Mouse (Mus musculus) embryo, embryonic 11.5 days (tissue): ENCODE results near the gene Dhx29.

Experiments used
- DNase-seq: peaks from one replicate; pipeline ENCODE4 v3.0.0-alpha.2; 2012; ENCODE audit warnings: low read depth, low spot score

Gene Dhx29

GRCm38 (mm10) chr13:112927287-112928001, at the start of gene Dhx29, which contains the start of gene Mtrex:
Dhx29 (plus strand) TSS chr13:112927454.
Mtrex (minus strand) TSS chr13:112927398.
- peak; percentile 95 for DNase-seq

DNA sequence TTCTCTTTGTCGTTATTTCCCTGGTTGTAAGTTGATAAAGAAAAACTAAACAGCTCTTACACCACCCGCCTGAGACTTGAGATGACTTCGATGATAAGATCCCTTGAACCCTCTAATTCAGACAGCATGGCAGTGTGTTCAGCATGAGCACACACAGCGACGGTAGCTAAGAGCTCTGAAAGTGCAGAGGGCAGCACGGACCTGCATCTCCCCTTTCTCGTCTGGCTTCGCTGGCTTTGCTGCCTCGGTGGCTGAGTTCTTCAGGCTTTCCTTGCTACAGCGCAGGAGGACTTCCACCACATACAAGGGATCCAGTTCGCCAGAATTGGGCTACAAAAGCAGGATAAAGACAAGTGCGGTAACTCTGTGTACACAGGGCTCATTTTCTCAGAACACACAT, 40.0 kb upstream of the Dhx29 start:
- DNase-seq, result no peak

GRCm38 (mm10) chr13:112902176-112902575, 25.1 kb upstream of the Dhx29 start:
- DNase-seq, result no peak

DNA sequence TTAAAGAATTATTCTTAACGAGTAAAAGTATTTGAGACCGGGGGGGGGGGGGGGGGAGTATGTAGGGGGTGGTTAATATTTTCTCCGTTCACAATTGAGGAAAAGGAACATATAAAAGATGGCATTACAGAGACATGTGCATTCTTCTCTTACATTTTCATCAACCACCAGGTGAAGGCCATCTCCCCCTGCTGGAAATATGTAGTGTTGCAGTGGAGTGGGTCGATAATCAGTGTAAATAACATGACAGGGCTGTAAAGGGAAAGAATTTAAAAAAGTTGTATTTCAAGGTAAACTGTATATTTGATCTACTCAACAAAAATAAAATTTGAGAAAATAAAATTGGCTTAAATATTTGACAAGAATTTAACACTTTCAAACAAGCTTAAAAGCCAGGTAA, 17.6 kb upstream of the Dhx29 start:
- peak; percentile 31 for DNase-seq

GRCm38 (mm10) chr13:112910434-112910833, 16.8 kb upstream of the Dhx29 start:
- DNase-seq, result no peak

GRCm38 (mm10) chr13:112919141-112919865, 8.0 kb upstream of the Dhx29 start:
- no peak for DNase-seq

- no peak for DNase-seq
These were observed 6.3 kb upstream of the Dhx29 start for GRCm38 (mm10) chr13:112920906-112921305.

- DNase-seq, result no peak
These were observed 2.0 kb upstream of the Dhx29 start for GRCm38 (mm10) chr13:112925266-112925665.

DNA sequence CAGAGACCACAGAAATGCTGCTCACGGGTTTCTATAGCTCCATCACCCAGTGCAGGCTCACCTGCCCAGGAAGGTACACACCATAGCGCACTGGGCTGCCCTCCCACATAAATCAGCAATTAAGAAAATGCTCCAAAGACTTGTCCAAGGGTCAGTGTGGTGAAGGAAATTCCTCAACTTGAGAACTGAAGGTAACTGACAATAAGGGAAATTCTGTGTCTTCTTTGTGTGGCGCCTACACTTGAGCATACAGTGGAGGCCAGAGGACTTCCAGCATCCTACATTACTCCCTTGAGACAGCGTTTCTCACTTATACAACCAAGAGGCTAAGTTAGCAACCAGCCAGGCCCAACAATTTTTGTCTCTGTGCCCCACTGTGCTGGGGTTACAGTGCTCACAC, 1.3 kb upstream of the Dhx29 start:
- DNase-seq, result no peak

GRCm38 (mm10) chr13:112926796-112927195, 458 bp upstream of the Dhx29 start:
- peak; percentile 11 for DNase-seq

DNA sequence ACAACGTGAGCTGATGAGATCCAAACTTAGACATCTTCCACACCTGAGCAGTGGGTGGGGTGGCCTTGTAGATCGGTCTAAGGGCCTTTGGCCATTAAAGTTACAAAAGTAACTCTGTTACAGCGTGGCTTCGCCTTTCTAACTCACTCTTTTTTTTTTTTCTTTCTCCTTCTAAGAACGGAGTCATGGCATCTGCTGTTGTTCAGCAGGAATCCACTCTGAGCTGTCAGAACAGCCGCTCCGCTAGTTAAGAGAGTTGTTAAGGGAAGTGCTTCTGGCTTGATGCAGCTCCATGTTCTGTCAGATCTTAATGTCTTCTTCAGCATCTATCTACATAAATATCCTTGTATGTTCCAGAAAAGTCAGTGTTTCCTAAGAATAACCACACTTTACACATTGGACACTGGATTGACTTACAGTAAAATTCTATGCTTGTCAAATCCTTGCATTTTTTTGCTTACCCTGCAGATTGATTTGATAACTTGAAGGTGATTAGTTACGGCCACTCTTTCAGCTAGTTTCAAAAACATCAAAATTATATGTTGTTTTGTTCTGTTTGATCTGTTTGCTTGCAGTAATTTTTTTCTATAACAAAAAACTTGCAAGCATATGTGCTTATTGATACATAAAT, 899 bp downstream of the Dhx29 start:
- no peak for DNase-seq

- no peak for DNase-seq
These were observed 10.9 kb downstream of the Dhx29 start for GRCm38 (mm10) chr13:112938130-112938529.

DNA sequence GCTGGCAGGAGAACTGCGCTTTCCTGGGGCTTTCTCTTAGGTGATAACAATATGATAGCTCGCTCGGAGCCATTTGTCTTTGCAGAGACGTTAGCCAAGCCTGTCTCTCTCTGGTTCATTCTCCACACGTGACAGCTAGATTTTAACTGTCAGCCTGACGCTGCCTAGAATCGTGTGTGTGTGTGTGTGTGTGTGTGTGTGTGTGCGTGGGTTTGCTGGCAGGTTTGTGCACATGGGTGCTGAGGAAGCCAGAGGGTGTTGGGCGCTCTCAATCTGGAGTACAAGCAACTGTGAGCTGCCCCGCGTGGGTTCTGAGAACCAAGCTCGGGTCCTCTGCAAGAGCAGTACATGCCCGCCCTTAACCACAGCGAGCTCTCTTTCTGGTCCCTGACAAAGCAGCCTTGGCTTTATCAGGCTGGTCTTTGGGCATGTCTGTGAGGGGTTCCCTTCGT, 14.7 kb downstream of the Dhx29 start:
- no peak for DNase-seq

DNA sequence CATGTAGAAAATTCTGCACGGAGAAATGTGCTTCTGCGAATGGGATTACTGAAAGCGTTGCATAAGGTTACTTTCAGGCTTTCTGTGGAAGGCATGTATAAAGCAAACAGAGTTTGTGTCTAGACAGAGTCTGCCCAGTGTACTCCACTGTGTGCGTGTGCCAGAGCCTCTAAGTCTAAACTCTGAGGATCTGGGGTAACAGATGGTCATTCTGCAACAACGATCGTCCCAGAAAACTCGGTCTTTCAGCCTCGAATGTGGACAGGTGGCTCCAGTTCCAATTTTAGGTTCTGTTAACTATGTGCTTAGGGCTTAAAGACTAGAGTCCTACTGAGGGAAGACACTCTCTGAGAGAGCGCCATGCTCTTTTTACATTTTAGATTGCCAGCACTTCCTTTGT, 18.1 kb downstream of the Dhx29 start:
- DNase-seq, result no peak

- no peak for DNase-seq
These were observed 18.6 kb downstream of the Dhx29 start for GRCm38 (mm10) chr13:112945900-112946299.

- no peak for DNase-seq
These were observed 26.8 kb downstream of the Dhx29 start for GRCm38 (mm10) chr13:112954067-112954466.

DNA sequence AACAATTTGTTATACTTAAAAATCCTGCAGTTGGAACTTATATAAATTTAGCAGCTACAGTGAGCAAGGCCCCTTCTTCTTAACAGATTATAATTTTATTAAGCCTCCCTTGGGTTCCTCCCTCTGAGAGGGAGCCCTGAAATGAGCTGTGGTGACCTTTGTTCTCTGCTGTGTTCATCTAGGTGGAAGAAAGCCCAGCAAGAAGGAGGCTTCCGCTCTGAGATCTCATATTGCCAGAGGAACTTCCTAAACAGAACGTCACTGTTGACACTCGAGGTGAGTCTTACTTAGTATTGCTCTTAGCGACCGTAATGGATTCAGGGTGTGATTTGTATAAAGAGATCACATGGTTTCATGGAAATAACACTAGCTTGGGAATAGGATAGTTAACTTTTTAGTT, 35.8 kb downstream of the Dhx29 start:
- DNase-seq, result no peak

GRCm38 (mm10) chr13:112964421-112964820, 37.2 kb downstream of the Dhx29 start:
- DNase-seq, result no peak

DNA sequence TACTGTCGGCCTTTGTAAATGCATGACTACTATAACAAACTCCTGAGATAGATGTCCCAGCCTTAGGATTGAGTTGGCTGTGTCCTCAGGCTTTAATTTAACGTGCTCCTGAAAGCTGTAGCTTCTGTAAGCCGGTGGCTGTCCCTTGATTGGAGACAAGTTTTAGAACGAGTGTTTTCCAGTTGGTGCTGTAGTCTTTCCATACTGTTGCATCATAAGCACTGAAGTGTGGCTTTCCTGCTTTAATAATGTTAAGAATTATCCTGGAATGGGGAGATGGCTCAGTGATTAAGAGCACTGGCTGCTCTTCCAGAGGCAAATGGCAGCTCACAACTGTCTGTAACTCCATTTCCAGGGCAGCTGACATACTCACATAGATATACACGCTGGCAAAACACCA, 40.0 kb downstream of the Dhx29 start:
- no peak for DNase-seq

DNA sequence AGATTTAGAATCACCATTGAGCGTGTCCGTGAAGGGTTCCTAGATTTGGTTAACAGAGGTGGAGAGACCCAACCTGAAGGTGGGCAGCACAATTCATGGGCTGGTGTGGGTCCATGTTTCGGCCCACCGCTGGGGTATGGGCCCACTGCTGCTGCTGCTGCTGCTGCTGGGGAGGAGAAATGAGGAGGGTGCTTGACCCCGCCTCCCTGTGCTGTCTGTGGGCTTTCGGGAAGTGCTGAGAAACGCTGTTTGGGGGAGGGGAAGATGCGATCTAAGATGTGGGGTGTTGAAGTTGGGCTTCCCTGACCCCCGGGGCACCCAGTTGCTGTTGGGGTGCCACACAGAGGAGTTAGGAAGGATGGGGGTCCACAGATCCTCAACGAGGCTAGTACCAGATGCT, 49.5 kb downstream of the Dhx29 start:
- no peak for DNase-seq

DNA sequence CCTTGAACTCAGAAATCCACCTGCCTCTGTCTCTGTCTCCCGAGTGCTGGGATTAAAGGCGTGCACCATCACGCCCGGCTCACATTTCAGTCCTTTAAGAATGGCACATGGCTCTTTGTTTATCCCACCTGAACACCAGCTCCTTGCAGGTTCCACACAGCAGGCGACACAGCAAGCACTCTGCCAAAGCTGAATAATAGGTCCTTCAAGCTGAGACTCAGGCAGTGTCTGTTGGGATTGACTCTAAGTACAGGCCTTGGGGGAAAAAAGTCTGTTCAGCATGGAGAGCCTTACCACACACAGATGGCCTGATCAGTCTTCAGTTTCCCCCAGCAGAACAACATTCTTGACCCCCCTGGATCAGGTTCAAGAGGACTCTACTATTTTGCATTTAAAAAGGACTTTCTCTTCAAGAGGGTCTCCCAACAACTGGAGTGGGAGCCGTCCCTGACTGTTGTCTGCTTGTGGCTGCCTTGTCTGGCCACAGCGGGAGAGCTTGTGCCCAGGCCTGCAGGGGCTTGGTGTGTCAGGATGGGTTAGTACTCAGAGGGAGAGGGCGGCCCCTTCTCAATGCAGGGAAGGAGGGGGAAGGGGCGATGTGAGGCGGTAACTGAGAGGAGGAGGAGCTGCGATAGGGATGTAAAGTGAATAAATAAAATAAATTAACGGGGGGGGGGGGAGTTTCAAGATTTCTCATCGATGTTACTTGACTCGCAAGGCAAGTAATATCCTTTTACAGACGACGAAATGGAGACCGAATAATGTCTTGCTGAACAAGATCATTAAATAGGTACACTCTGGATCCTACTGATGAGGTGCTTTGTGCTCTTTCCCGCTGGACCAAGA, 58.6 kb downstream of the Dhx29 start:
- DNase-seq, result no peak
